Mouse (Mus musculus) spleen, adult 2 months (tissue): ENCODE results near the gene Atrip.

ENCODE experiments used
- CTCF ChIP-seq: fragments of 200-500 bp; IDR thresholded peaks from 2 replicates; pipeline ENCODE4 v1.5.1; 2011; ENCODE audit warnings: mild to moderate bottlenecking, inconsistent platforms; ENCODE audit not compliant: insufficient read depth, insufficient read length, insufficient replicate concordance; ENCODE audit errors: extremely low read depth
- POLR2A ChIP-seq: fragments of 200-500 bp; IDR thresholded peaks from 2 replicates; pipeline ENCODE4 v1.6.1; 2011; ENCODE audit warnings: low read depth, low read length, inconsistent platforms

GRCm38 (mm10) chr9:109021428-109021827, 52.5 kb downstream of the Atrip start:
- TF ChIP-seq POLR2A (no peak), CTCF (no peak)
